Mouse (Mus musculus) MEL (cell line): ENCODE measurements around the gene Sema5a.

ENCODE experiments used
- CTCF ChIP-seq, 3 experiments: IDR thresholded peaks in 2 of 3; conservative IDR thresholded peaks in 1 of 3; 2 replicates each; pipeline ENCODE4 v1.5.1; 2011 to 2012; ENCODE audit warnings: low read length in 3 of 3, low read depth in 2 of 3, mild to moderate bottlenecking in 2 of 3, improper control_type of control experiment in 1 of 3, inconsistent platforms in 1 of 3, mixed read lengths in 1 of 3, moderate library complexity in 1 of 3; ENCODE audit not compliant: control insufficient read depth in 1 of 3, insufficient read depth in 1 of 3, poor library complexity in 1 of 3, severe bottlenecking in 1 of 3
- E2F4 ChIP-seq: IDR thresholded peaks from 2 replicates; pipeline ENCODE4 v1.6.1; 2011; ENCODE audit warnings: low read depth, low read length, improper control_type of control experiment, borderline replicate concordance
- EP300 ChIP-seq, 2 experiments: IDR thresholded peaks; 2 replicates each; pipeline ENCODE4 v1.6.1; 2011; ENCODE audit warnings: improper control_type of control experiment in 2 of 2, low read length in 2 of 2, low read depth in 1 of 2, mild to moderate bottlenecking in 1 of 2
- POLR2AphosphoS2 ChIP-seq: IDR thresholded peaks from 2 replicates; pipeline ENCODE4 v1.6.1; 2011; ENCODE audit warnings: low read length, improper control_type of control experiment
- TCF12 ChIP-seq: IDR thresholded peaks from 2 replicates; pipeline ENCODE4 v1.6.1; 2014; ENCODE audit warnings: low read depth, mild to moderate bottlenecking, inconsistent platforms, low read length, improper control_type of control experiment, moderate library complexity
- USF1 ChIP-seq: IDR thresholded peaks from 2 replicates; pipeline ENCODE4 v1.6.1; 2014; ENCODE audit warnings: low read depth, mild to moderate bottlenecking, inconsistent platforms, low read length, improper control_type of control experiment, moderate library complexity
- ZKSCAN1 ChIP-seq: IDR thresholded peaks from 2 replicates; pipeline ENCODE4 v1.6.1; 2012; ENCODE audit warnings: low read depth, mild to moderate bottlenecking, inconsistent platforms, low read length, improper control_type of control experiment, moderate library complexity
- ZNF384 ChIP-seq: IDR thresholded peaks from 2 replicates; pipeline ENCODE4 v1.6.1; 2012; ENCODE audit warnings: low read depth, mild to moderate bottlenecking, inconsistent platforms, low read length, improper control_type of control experiment

DNA sequence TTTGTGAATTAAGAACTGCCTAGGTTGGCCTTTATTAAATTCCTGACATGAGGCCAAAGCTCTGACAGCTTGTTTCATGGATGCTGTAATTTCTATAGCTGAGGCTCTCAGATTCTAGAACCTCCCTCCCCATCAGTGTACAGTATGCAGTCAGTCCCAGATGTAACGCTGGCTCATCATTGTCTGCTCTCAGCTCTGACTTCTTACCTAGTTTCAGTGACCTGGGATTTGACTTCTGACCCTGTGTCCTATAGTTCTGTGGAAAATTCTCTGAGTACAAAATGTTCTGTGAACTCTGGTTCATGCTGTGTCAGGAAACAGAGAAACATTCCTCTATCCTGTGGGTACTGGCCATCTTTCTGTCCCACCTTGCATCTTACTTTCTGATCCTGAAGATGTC is 346.0 kb downstream of the Sema5a start:
- TF ChIP-seq TCF12: no peak
- TF ChIP-seq CTCF (IDR thresholded peaks at IDR 0.05 in 2 of 3, conservative IDR thresholded peaks at IDR 0.05 in 1 of 3; ENCODE audit: control insufficient read depth in 1 of 3, insufficient read depth in 1 of 3, low read depth in 2 of 3, low read length in 3 of 3, poor library complexity in 1 of 3, severe bottlenecking in 1 of 3): no peak
- TF ChIP-seq ZKSCAN1: no peak
- TF ChIP-seq EP300 (IDR thresholded peaks at IDR 0.05; ENCODE audit: low read depth in 1 of 2, low read length in 2 of 2): no peak
- TF ChIP-seq ZNF384: no peak
- TF ChIP-seq USF1: no peak
- no peak for TF ChIP-seq POLR2AphosphoS2
- TF ChIP-seq E2F4: no peak
